Mouse (Mus musculus) small intestine, adult 2 months (tissue): ENCODE measurements around the gene Sec22b.
A peak's percentile ranks its signal among the peaks of the same experiment; 100 is the strongest.

Experiments
- CTCF ChIP-seq: fragments of 200-500 bp; IDR thresholded peaks from 2 replicates; pipeline ENCODE4 v1.5.1; 2012; ENCODE audit warnings: low read depth, mild to moderate bottlenecking, control low read depth, inconsistent platforms, low read length, moderate library complexity, mixed read lengths; ENCODE audit not compliant: insufficient replicate concordance, insufficient read length; ENCODE audit errors: extremely low read depth
- POLR2A ChIP-seq: fragments of 200-500 bp; IDR thresholded peaks from 2 replicates; pipeline ENCODE4 v1.6.1; 2012; ENCODE audit warnings: low read depth, mild to moderate bottlenecking, control low read depth, inconsistent platforms, low read length, moderate library complexity

DNA sequence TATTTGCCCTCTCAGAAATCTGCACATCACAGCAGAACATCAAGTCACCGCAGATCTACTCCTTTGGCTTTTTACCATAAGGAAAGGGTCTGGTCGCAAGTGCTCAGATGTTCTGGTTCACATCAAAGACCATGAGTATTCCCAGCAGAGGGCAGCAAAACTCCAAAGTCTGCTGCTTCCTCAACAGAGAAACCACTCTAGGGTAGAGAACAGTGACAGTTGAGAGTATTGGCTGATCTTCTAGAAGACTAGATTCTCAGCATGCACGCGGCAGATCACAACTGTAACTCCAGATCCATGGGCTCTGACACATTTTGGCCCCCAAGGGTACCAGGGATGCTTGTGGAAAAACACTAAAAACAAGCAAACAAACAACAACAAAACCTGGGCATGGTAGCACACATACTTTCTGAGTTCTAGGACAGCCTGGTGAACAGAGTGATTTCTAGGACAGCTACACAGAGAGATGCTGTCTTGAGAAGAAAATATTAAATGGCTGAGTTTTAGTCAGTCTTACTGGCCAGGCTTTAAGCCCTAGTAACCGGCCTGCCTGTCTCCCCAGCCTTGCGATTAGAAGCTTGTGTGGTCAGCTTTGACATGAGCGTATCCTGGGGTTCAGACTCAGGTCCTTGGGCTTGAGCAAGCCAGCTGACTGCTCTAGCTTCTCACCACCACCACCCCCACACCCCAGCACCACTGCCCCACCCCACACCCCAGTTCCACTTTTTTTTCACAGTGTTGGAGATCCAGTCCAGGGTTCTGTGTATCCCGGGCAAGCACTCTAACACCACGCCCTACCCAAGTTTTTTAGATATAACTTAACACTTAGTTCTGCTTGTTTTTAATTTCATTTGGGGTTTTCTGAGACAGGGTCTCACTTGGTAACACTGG, 28.2 kb downstream of the Sec22b start:
- TF ChIP-seq CTCF, result peak; percentile 22; the same call in 1 of the 2 replicates
- TF ChIP-seq POLR2A, result no peak
